Mouse (Mus musculus) ES-Bruce4 (cell line): Measurements from ENCODE around the gene Gemin5.

ENCODE experiments used
- CTCF ChIP-seq: IDR thresholded peaks from one replicate; pipeline ENCODE4 v1.8.1; 2011; ENCODE audit warnings: low read depth, low read length
- EP300 ChIP-seq: IDR thresholded peaks from 2 replicates; pipeline ENCODE4 v1.6.1; 2011; ENCODE audit warnings: low read depth, low read length; ENCODE audit not compliant: insufficient read depth
- POLR2A ChIP-seq: IDR thresholded peaks from one replicate; pipeline ENCODE4 v1.8.1; 2011; ENCODE audit warnings: low read length; ENCODE audit not compliant: insufficient read depth

- TF ChIP-seq CTCF (no peak), POLR2A (no peak), EP300 (peak; percentile 98)
These were observed 65.6 kb downstream of the Gemin5 start for GRCm38 (mm10) chr11:58102581-58103343.
